Comparison of ENCODE assay signal across 7 mouse cellular contexts in genomic region chr7:54835911-54836352, GRCm38 (mm10). TPM values are rescaled to one million over a fixed set of nuclear protein-coding genes. Genes with fewer than 3 reads are reported as not detected.
DNase-seq lines count a peak whose midpoint lies in the region; ATAC-seq lines count a peak whose summit lies in the region.

No protein-coding gene starts in this region.

- no peaks in the 10 kb centered on the region for H3K9me3 ChIP-seq in liver, embryonic 11.5 days (ENCODE audit: control insufficient read depth, low read length)
- H3K9me3 ChIP-seq in forebrain, embryonic 11.5 days (ENCODE audit: control insufficient read depth, low read length), result no peaks in the 10 kb centered on the region
- no peaks in the 10 kb centered on the region for H3K9me3 ChIP-seq in intestine, embryonic 14.5 days (ENCODE audit: control insufficient read depth, low read length)
- H3K9me3 ChIP-seq in neural tube, embryonic 13.5 days, result no peaks in the 10 kb centered on the region

- H3K36me3 ChIP-seq in liver, embryonic 11.5 days (ENCODE audit: control insufficient read depth, insufficient read depth, low read length), result no peaks in the 10 kb centered on the region
- no peaks in the 10 kb centered on the region for H3K36me3 ChIP-seq in forebrain, embryonic 11.5 days (ENCODE audit: control insufficient read depth, insufficient read depth, low read length)
- no peaks in the 10 kb centered on the region for H3K36me3 ChIP-seq in intestine, embryonic 14.5 days (ENCODE audit: control insufficient read depth, insufficient read depth, low read length)
- no peaks in the 10 kb centered on the region for H3K36me3 ChIP-seq in neural tube, embryonic 13.5 days

- H3K4me1 ChIP-seq in liver, embryonic 11.5 days (replicated peaks; ENCODE audit: control insufficient read depth, insufficient read depth, low read length), result no peaks in the 10 kb centered on the region
- no peaks in the 10 kb centered on the region for H3K4me1 ChIP-seq in forebrain, embryonic 11.5 days (replicated peaks; ENCODE audit: control insufficient read depth, insufficient read depth, low read length)
- H3K4me1 ChIP-seq in intestine, embryonic 14.5 days (replicated peaks; ENCODE audit: control insufficient read depth, insufficient read depth, low read length), result no peaks in the 10 kb centered on the region
- peaks cover 17% of the 10 kb centered on the region; the same call in 1 of the 2 replicates for H3K4me1 ChIP-seq in neural tube, embryonic 13.5 days (replicated peaks)

- no peak overlapping the region for H3K9ac ChIP-seq in liver, embryonic 11.5 days (ENCODE audit: low read depth, low read length)
- peak overlapping the region; percentile 66 for H3K9ac ChIP-seq in forebrain, embryonic 11.5 days (ENCODE audit: low read length)
- peak overlapping the region; percentile 20; the same call in 1 of the 2 replicates for H3K9ac ChIP-seq in intestine, embryonic 14.5 days (ENCODE audit: low read length)
- H3K9ac ChIP-seq in neural tube, embryonic 13.5 days, result peak overlapping the region; percentile 82

- no peak for ATAC-seq in liver, embryonic 11.5 days (replicated peaks; ENCODE audit: low FRiP score)
- peak; percentile 72 for ATAC-seq in forebrain, embryonic 11.5 days (replicated peaks; ENCODE audit: low FRiP score)
- peak; percentile 47; the same call in 1 of the 2 replicates for ATAC-seq in intestine, embryonic 14.5 days (replicated peaks; ENCODE audit: low FRiP score, low TSS enrichment, low read depth)
- peak; percentile 82 for ATAC-seq in neural tube, embryonic 13.5 days (ENCODE audit: low read depth)

- DNase-seq in liver, embryonic 11.5 days (ENCODE audit: low spot score), result no peak
- DNase-seq in liver, result no peak
- peak; percentile 51 for DNase-seq in forebrain, embryonic 11.5 days (ENCODE audit: low spot score)
- no peak for DNase-seq in intestine, embryonic 14.5 days (ENCODE audit: low spot score)
- DNase-seq in retina, embryonic 14.5 days (ENCODE audit: low spot score), result no peak
- DNase-seq in cerebellum, postnatal 4 days (ENCODE audit: low spot score in 2 of 2), result no peak

- peaks cover 12% of the 10 kb centered on the region for H3K27me3 ChIP-seq in liver, embryonic 11.5 days (replicated peaks; ENCODE audit: control insufficient read depth, insufficient read depth, low read length)
- H3K27me3 ChIP-seq in forebrain, embryonic 11.5 days (ENCODE audit: control insufficient read depth, insufficient read depth, low read length), result no peaks in the 10 kb centered on the region
- peaks cover 14% of the 10 kb centered on the region; the same call in 1 of the 2 replicates for H3K27me3 ChIP-seq in intestine, embryonic 14.5 days (replicated peaks; ENCODE audit: control insufficient read depth, insufficient read depth, low read length)
- peaks cover 3% of the 10 kb centered on the region; the same call in 1 of the 2 replicates for H3K27me3 ChIP-seq in neural tube, embryonic 13.5 days

- WGBS in liver, embryonic 11.5 days, result 9% methylated on average over 13 of the region's 13 CpGs
- 1% methylated on average over 13 of the region's 13 CpGs for WGBS in forebrain, embryonic 11.5 days
- 8% methylated on average over 13 of the region's 13 CpGs for WGBS in intestine, embryonic 14.5 days
- WGBS in neural tube, embryonic 13.5 days, result 2% methylated on average over 13 of the region's 13 CpGs

- peak overlapping the region; percentile 62 for H3K4me2 ChIP-seq in liver, embryonic 11.5 days
- peak overlapping the region; percentile 84 for H3K4me2 ChIP-seq in forebrain, embryonic 11.5 days (ENCODE audit: low read depth, low read length, severe bottlenecking)
- H3K4me2 ChIP-seq in intestine, embryonic 14.5 days (ENCODE audit: low read length), result peak overlapping the region; percentile 66
- H3K4me2 ChIP-seq in neural tube, embryonic 13.5 days, result peak overlapping the region; percentile 85

- H3K4me3 ChIP-seq in liver, embryonic 11.5 days (ENCODE audit: low read depth, low read length), result peak overlapping the region; percentile 29
- H3K4me3 ChIP-seq in forebrain, embryonic 11.5 days (ENCODE audit: low read depth, low read length), result peak overlapping the region; percentile 49
- peak overlapping the region; percentile 38 for H3K4me3 ChIP-seq in intestine, embryonic 14.5 days (ENCODE audit: low read depth, low read length)
- H3K4me3 ChIP-seq in neural tube, embryonic 13.5 days, result peak overlapping the region; percentile 64

- no peak overlapping the region for H3K27ac ChIP-seq in liver, embryonic 11.5 days (ENCODE audit: low read depth, low read length)
- H3K27ac ChIP-seq in forebrain, embryonic 11.5 days (ENCODE audit: low read depth, low read length), result no peak overlapping the region
- H3K27ac ChIP-seq in intestine, embryonic 14.5 days (ENCODE audit: low read depth), result no peak overlapping the region
- H3K27ac ChIP-seq in neural tube, embryonic 13.5 days (replicated peaks), result peak overlapping the region; percentile 82

RNA-seq across cellular contexts. Expression of gene Luzp2, which starts 0.6 kb away (rescaled TPM):
- polyA plus RNA-seq in liver, embryonic 11.5 days (2014; fragmentation: Nextera tagmentation; extraction: Ambion mirVana), result not detected in 2 replicates
- polyA plus RNA-seq in forebrain, embryonic 11.5 days (2014; fragmentation: Nextera tagmentation; extraction: Ambion mirVana), result 2.1 and 2.2 TPM in 2 replicates
- 0.43 and 0.78 TPM in 2 replicates for polyA plus RNA-seq in intestine, embryonic 14.5 days (2014; fragmentation: Nextera tagmentation; extraction: Ambion mirVana)
- polyA plus RNA-seq in neural tube, embryonic 13.5 days (2015; fragmentation: Nextera tagmentation; extraction: Ambion mirVana), result 16.3 and 19.8 TPM in 2 replicates
